18 mouse cellular contexts compared by ENCODE assay signal in the genomic region with DNA sequence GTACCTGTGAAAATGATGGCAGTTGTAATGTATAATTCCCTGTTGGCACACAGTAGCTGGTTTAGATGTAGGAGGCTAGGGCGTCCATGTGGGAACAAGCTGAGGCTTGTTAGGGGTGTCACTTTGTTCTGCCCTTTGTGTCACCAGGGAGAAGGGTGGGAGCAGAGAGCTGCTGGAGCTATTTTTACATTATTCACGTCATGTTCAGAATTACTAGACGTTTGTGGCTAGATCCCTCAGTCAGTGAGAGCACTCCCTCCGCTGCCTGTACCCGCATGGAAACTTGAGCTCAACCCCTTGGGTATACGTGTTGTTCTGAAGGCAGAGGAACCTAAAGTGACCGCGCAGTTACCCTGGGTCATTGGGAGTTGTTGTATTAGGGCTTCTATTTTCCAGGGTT. TPM values are rescaled to one million over a fixed set of nuclear protein-coding genes. Genes with fewer than 3 reads are reported as not detected.
DNase-seq lines count a peak whose midpoint lies in the region; ATAC-seq lines count a peak whose summit lies in the region.
"Had no signal": no experiment of that assay in that cellular context is flagged by ENCODE, and none has a peak within 500 bp of the region (broad histone marks: within the 10 kb centered on the region; RNA-seq: fewer than 3 reads in every experiment).

No protein-coding gene starts in this region.

- 72% methylated on average over 8 of the region's 8 CpGs for WGBS in hindbrain, embryonic 13.5 days
- 66% methylated on average over 8 of the region's 8 CpGs for WGBS in hindbrain, embryonic 12.5 days
- 42% methylated on average over 8 of the region's 8 CpGs for WGBS in embryonic facial prominence, embryonic 15.5 days
- 42% methylated on average over 8 of the region's 8 CpGs for WGBS in heart, embryonic 14.5 days
- WGBS in stomach, embryonic 15.5 days = 62% methylated on average over 8 of the region's 8 CpGs

- peak overlapping the region; percentile 67 for H3K27ac ChIP-seq in hindbrain, embryonic 13.5 days
- H3K27ac ChIP-seq in hindbrain, embryonic 12.5 days = no peak overlapping the region
- H3K27ac ChIP-seq in embryonic facial prominence, embryonic 15.5 days (replicated peaks) = peak overlapping the region; percentile 49
- H3K27ac ChIP-seq in heart, embryonic 14.5 days (replicated peaks in 1 of 2; ENCODE audit: control insufficient read depth in 1 of 2, insufficient read depth in 1 of 2, low read depth in 2 of 2, low read length in 2 of 2) = peak overlapping the region; percentile 81 to 90
- peak overlapping the region; percentile 53 for H3K27ac ChIP-seq in stomach, embryonic 15.5 days
- H3K27ac ChIP-seq: liver, embryonic 13.5 days; lung, embryonic 15.5 days had no signal

- H3K27me3 ChIP-seq in hindbrain, embryonic 13.5 days = no peaks in the 10 kb centered on the region
- no peaks in the 10 kb centered on the region for H3K27me3 ChIP-seq in hindbrain, embryonic 12.5 days
- no peaks in the 10 kb centered on the region for H3K27me3 ChIP-seq in embryonic facial prominence, embryonic 15.5 days
- no peaks in the 10 kb centered on the region for H3K27me3 ChIP-seq in heart, embryonic 14.5 days (ENCODE audit: control insufficient read depth, insufficient read depth, low read length)
- H3K27me3 ChIP-seq in stomach, embryonic 15.5 days (replicated peaks) = no peaks in the 10 kb centered on the region
- H3K27me3 ChIP-seq: liver, embryonic 13.5 days; lung, embryonic 15.5 days had no signal

- peaks cover 7% of the 10 kb centered on the region; the same call in 1 of the 2 replicates for H3K36me3 ChIP-seq in hindbrain, embryonic 13.5 days
- peaks cover 6% of the 10 kb centered on the region; the same call in 1 of the 2 replicates for H3K36me3 ChIP-seq in hindbrain, embryonic 12.5 days
- no peaks in the 10 kb centered on the region for H3K36me3 ChIP-seq in embryonic facial prominence, embryonic 15.5 days
- H3K36me3 ChIP-seq in heart, embryonic 14.5 days (ENCODE audit: control insufficient read depth, insufficient read depth, low read length) = no peaks in the 10 kb centered on the region
- H3K36me3 ChIP-seq in stomach, embryonic 15.5 days = no peaks in the 10 kb centered on the region
- H3K36me3 ChIP-seq: lung, embryonic 15.5 days had no signal

- no peaks in the 10 kb centered on the region for H3K9me3 ChIP-seq in hindbrain, embryonic 13.5 days
- H3K9me3 ChIP-seq in hindbrain, embryonic 12.5 days (replicated peaks) = no peaks in the 10 kb centered on the region
- H3K9me3 ChIP-seq in embryonic facial prominence, embryonic 15.5 days (replicated peaks) = no peaks in the 10 kb centered on the region
- H3K9me3 ChIP-seq in heart, embryonic 14.5 days (ENCODE audit: control insufficient read depth, low read length) = no peaks in the 10 kb centered on the region
- H3K9me3 ChIP-seq in stomach, embryonic 15.5 days = no peaks in the 10 kb centered on the region
- H3K9me3 ChIP-seq: liver, embryonic 13.5 days; lung, embryonic 15.5 days had no signal

- no peak for ATAC-seq in hindbrain, embryonic 13.5 days (ENCODE audit: low FRiP score)
- ATAC-seq in hindbrain, embryonic 12.5 days (ENCODE audit: low FRiP score) = no peak
- ATAC-seq in embryonic facial prominence, embryonic 15.5 days (ENCODE audit: insufficient number of reproducible peaks, low FRiP score, low TSS enrichment, low read depth) = no peak
- 0 out of 2 replicates have a peak, but pooled peaks have one; percentile 25 for ATAC-seq in heart, embryonic 14.5 days (ENCODE audit: insufficient number of reproducible peaks, insufficient read depth, low FRiP score, low read depth)
- ATAC-seq in stomach, embryonic 15.5 days (ENCODE audit: insufficient read depth, low FRiP score, low read depth) = no peak; the same call in 1 of the 2 replicates
- ATAC-seq: CD4-positive, CD25-positive, alpha-beta regulatory T cell, adult 4 months; forebrain, postnatal 0 days; midbrain, embryonic 16.5 days had no signal

- DNase-seq in frontal cortex, postnatal 10 days (ENCODE audit: low spot score in 2 of 2) = no peak
- DNase-seq in left cerebral cortex, adult 18-20 months (ENCODE audit: low spot score in 2 of 2) = no peak
- DNase-seq: adrenal gland, adult 2 months; cerebellum, adult 9-11 months; forebrain, postnatal 0 days; gastrocnemius, postnatal 14 days; layer of hippocampus, postnatal 36 days; liver, embryonic 13.5 days; right cerebral cortex, adult 18-20 months; thymus, postnatal 36 days had no signal

- H3K4me3 ChIP-seq in hindbrain, embryonic 13.5 days = no peak overlapping the region
- no peak overlapping the region for H3K4me3 ChIP-seq in hindbrain, embryonic 12.5 days
- H3K4me3 ChIP-seq in embryonic facial prominence, embryonic 15.5 days (replicated peaks) = no peak overlapping the region
- H3K4me3 ChIP-seq in heart, embryonic 14.5 days (ENCODE audit: control insufficient read depth in 1 of 2, insufficient read depth in 1 of 2, low read depth in 1 of 2, low read length in 2 of 2) = no peak overlapping the region
- no peak overlapping the region for H3K4me3 ChIP-seq in stomach, embryonic 15.5 days (replicated peaks)
- H3K4me3 ChIP-seq: liver, embryonic 13.5 days; lung, embryonic 15.5 days had no signal

- H3K9ac ChIP-seq in hindbrain, embryonic 13.5 days = no peak overlapping the region
- no peak overlapping the region for H3K9ac ChIP-seq in hindbrain, embryonic 12.5 days
- no peak overlapping the region for H3K9ac ChIP-seq in embryonic facial prominence, embryonic 15.5 days
- H3K9ac ChIP-seq in heart, embryonic 14.5 days (ENCODE audit: low read length) = peak overlapping the region; percentile 40; the same call in 1 of the 2 replicates
- H3K9ac ChIP-seq in stomach, embryonic 15.5 days = no peak overlapping the region
- H3K9ac ChIP-seq: forebrain, postnatal 0 days; liver, embryonic 13.5 days; lung, embryonic 15.5 days had no signal

- peaks cover 86% of the 10 kb centered on the region for H3K4me1 ChIP-seq in hindbrain, embryonic 13.5 days (replicated peaks)
- peaks cover 84% of the 10 kb centered on the region for H3K4me1 ChIP-seq in hindbrain, embryonic 12.5 days
- H3K4me1 ChIP-seq in embryonic facial prominence, embryonic 15.5 days = peaks cover 79% of the 10 kb centered on the region
- H3K4me1 ChIP-seq in heart, embryonic 14.5 days (ENCODE audit: control insufficient read depth in 2 of 2, insufficient read depth in 2 of 2, low read length in 2 of 2) = peaks cover 33 to 67% of the 10 kb centered on the region in 2 experiments
- H3K4me1 ChIP-seq in stomach, embryonic 15.5 days = peaks cover 28% of the 10 kb centered on the region

- no peak overlapping the region for H3K4me2 ChIP-seq in hindbrain, embryonic 13.5 days
- no peak overlapping the region for H3K4me2 ChIP-seq in hindbrain, embryonic 12.5 days (replicated peaks)
- no peak overlapping the region for H3K4me2 ChIP-seq in embryonic facial prominence, embryonic 15.5 days (replicated peaks)
- H3K4me2 ChIP-seq in heart, embryonic 14.5 days (ENCODE audit: low read length) = peak overlapping the region; percentile 41
- H3K4me2 ChIP-seq in stomach, embryonic 15.5 days = no peak overlapping the region
- H3K4me2 ChIP-seq: liver, embryonic 13.5 days; lung, embryonic 15.5 days had no signal

RNA-seq across cellular contexts. Expression of a gene that starts 58.4 kb away (rescaled TPM):
- 179 and 180 TPM in 2 replicates for polyA plus RNA-seq in hindbrain, embryonic 13.5 days (2015; fragmentation: Nextera tagmentation; extraction: Ambion mirVana)
- 285 and 302 TPM in 2 replicates for polyA plus RNA-seq in hindbrain, embryonic 12.5 days (2016; fragmentation: Nextera tagmentation; extraction: Ambion mirVana)
- 136 and 137 TPM in 2 replicates for polyA plus RNA-seq in embryonic facial prominence, embryonic 15.5 days (2015; fragmentation: Nextera tagmentation; extraction: Ambion mirVana)
- polyA plus RNA-seq in heart, embryonic 14.5 days (2014; fragmentation: Nextera tagmentation; extraction: Ambion mirVana) = 36.7 and 43.3 TPM in 2 replicates
- polyA plus RNA-seq in stomach, embryonic 15.5 days (2015; fragmentation: Nextera tagmentation; extraction: Ambion mirVana) = 92.4 and 98.5 TPM in 2 replicates
- total RNA-seq in left cerebral cortex, adult 18-20 months (2021) = 100 to 1,000 TPM; 190 to 197 TPM
